Mouse (Mus musculus): ENCODE data around the gene Gnai2.

Gnai2 gene

GRCm38 (mm10) chr9:107635279-107636028, at the start of gene Gnai2:
Gnai2 (minus strand) TSS chr9:107635367.
- peak; percentile 98 for DNase-seq

- DNase-seq: no peak
Observed at GRCm38 (mm10) chr9:107682405-107682804, 47.2 kb upstream of the Gnai2 start.

GRCm38 (mm10) chr9:107679501-107679900, 44.3 kb upstream of the Gnai2 start, which contains the start of gene Gnat1:
Gnat1 (minus strand) TSS chr9:107679712.
- no peak for DNase-seq

- DNase-seq: no peak
Observed at GRCm38 (mm10) chr9:107678861-107679260, 43.7 kb upstream of the Gnai2 start.

- peak; percentile 95 for DNase-seq
Observed at GRCm38 (mm10) chr9:107677819-107678526, 42.8 kb upstream of the Gnai2 start.

- DNase-seq: no peak
Observed at GRCm38 (mm10) chr9:107677091-107677784, 42.1 kb upstream of the Gnai2 start.

GRCm38 (mm10) chr9:107676302-107676701, 41.1 kb upstream of the Gnai2 start:
- no peak for DNase-seq

GRCm38 (mm10) chr9:107675671-107676301, 40.6 kb upstream of the Gnai2 start:
- DNase-seq: peak; percentile 72

GRCm38 (mm10) chr9:107674609-107675429, 39.7 kb upstream of the Gnai2 start:
- DNase-seq: no peak

- no peak for DNase-seq
Observed at GRCm38 (mm10) chr9:107670259-107670658, 35.1 kb upstream of the Gnai2 start.

GRCm38 (mm10) chr9:107669480-107669945, 34.3 kb upstream of the Gnai2 start, which contains the start of gene Slc38a3:
Slc38a3 (minus strand) TSS chr9:107669530.
- no peak for DNase-seq

GRCm38 (mm10) chr9:107668916-107669315, 33.7 kb upstream of the Gnai2 start:
- DNase-seq: no peak

- DNase-seq: no peak
Observed at GRCm38 (mm10) chr9:107668011-107668410, 32.8 kb upstream of the Gnai2 start.

- DNase-seq: no peak
Observed at GRCm38 (mm10) chr9:107667219-107667618, 32.1 kb upstream of the Gnai2 start.

GRCm38 (mm10) chr9:107666751-107667205, 31.6 kb upstream of the Gnai2 start:
- DNase-seq: no peak

- no peak for DNase-seq
Observed at GRCm38 (mm10) chr9:107665308-107665707, 30.1 kb upstream of the Gnai2 start.

GRCm38 (mm10) chr9:107663525-107663924, 28.4 kb upstream of the Gnai2 start:
- DNase-seq: no peak

GRCm38 (mm10) chr9:107662342-107662741, 27.2 kb upstream of the Gnai2 start:
- DNase-seq: no peak

- no peak for DNase-seq
Observed at GRCm38 (mm10) chr9:107660777-107661176, 25.6 kb upstream of the Gnai2 start.

- DNase-seq: no peak
Observed at GRCm38 (mm10) chr9:107659961-107660360, 24.8 kb upstream of the Gnai2 start.

- DNase-seq: no peak
Observed at GRCm38 (mm10) chr9:107659551-107659950, 24.4 kb upstream of the Gnai2 start.

- no peak for DNase-seq
Observed at GRCm38 (mm10) chr9:107658096-107658495, 22.9 kb upstream of the Gnai2 start.
